ENCODE assay signal across 27 mouse cellular contexts in the genomic region with DNA sequence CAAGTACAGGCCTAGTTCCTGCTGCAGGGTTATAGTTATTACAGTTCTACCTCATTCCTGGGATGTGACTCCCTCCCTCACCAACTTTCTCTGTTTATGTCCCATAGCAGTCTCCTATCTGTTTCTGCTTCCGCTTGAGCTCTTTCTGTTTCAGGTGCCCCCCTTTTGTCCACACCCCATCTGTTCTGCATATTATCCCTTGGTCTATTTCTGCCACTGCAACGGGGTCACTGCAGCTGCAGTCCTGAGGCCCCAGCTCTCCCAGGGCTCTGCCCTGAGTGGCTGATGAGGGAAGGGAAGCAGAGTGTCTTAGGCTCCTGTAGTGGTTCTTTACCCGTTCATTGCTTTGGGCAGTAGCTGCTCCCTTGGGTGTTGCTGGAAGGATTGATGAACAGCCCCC. TPM values are rescaled to one million over a fixed set of nuclear protein-coding genes. Genes with fewer than 3 reads are reported as not detected.
DNase-seq lines count a peak whose midpoint lies in the region; ATAC-seq and TF ChIP-seq lines count a peak whose summit lies in the region.
"Had no signal": no experiment of that assay in that cellular context is flagged by ENCODE, and none has a peak within 500 bp of the region (broad histone marks: within the 10 kb centered on the region; RNA-seq: fewer than 3 reads in every experiment).

No protein-coding gene starts in this region.

- no peak overlapping the region for H3K4me2 ChIP-seq in heart, embryonic 15.5 days
- no peak overlapping the region for H3K4me2 ChIP-seq in neural tube, embryonic 14.5 days (ENCODE audit: low read depth, low read length)
- no peak overlapping the region for H3K4me2 ChIP-seq in neural tube, embryonic 15.5 days
- no peak overlapping the region for H3K4me2 ChIP-seq in liver, embryonic 14.5 days (ENCODE audit: low read depth)
- no peak overlapping the region for H3K4me2 ChIP-seq in kidney, embryonic 16.5 days (replicated peaks; ENCODE audit: low read depth, low read length)
- H3K4me2 ChIP-seq: hindbrain, embryonic 15.5 days; limb, embryonic 12.5 days; midbrain, embryonic 12.5 days had no signal

- intact Hi-C loops in heart, postnatal 10 days (cut with DNase I): no loop called here

- H3K9me3 ChIP-seq in heart, embryonic 15.5 days (replicated peaks): no peaks in the 10 kb centered on the region
- H3K9me3 ChIP-seq in neural tube, embryonic 14.5 days (ENCODE audit: control insufficient read depth, low read length): no peaks in the 10 kb centered on the region
- H3K9me3 ChIP-seq in neural tube, embryonic 15.5 days (replicated peaks): no peaks in the 10 kb centered on the region
- H3K9me3 ChIP-seq in liver, embryonic 14.5 days (ENCODE audit: control insufficient read depth, low read length): no peaks in the 10 kb centered on the region
- no peaks in the 10 kb centered on the region for H3K9me3 ChIP-seq in kidney, embryonic 16.5 days (ENCODE audit: low read length)
- H3K9me3 ChIP-seq: forebrain, embryonic 10.5 days; hindbrain, embryonic 15.5 days; limb, embryonic 12.5 days; midbrain, embryonic 12.5 days had no signal

- TF ChIP-seq EP300 in liver, embryonic 14.5 days (IDR thresholded peaks at IDR 0.05; ENCODE audit: low read depth): no peak

- no peaks in the 10 kb centered on the region for H3K36me3 ChIP-seq in heart, embryonic 15.5 days
- no peaks in the 10 kb centered on the region for H3K36me3 ChIP-seq in neural tube, embryonic 14.5 days (ENCODE audit: control insufficient read depth, insufficient read depth, low read length)
- no peaks in the 10 kb centered on the region for H3K36me3 ChIP-seq in neural tube, embryonic 15.5 days
- H3K36me3 ChIP-seq in liver, embryonic 14.5 days (replicated peaks; ENCODE audit: control insufficient read depth, insufficient read depth, low read depth): peaks cover 2% of the 10 kb centered on the region
- no peaks in the 10 kb centered on the region for H3K36me3 ChIP-seq in kidney, embryonic 16.5 days (ENCODE audit: insufficient read depth, low read length)
- H3K36me3 ChIP-seq: hindbrain, embryonic 15.5 days had no signal

- H3K27ac ChIP-seq in heart, embryonic 15.5 days: no peak overlapping the region
- H3K27ac ChIP-seq in neural tube, embryonic 14.5 days (ENCODE audit: low read depth, low read length): no peak overlapping the region
- H3K27ac ChIP-seq in neural tube, embryonic 15.5 days (replicated peaks): no peak overlapping the region
- H3K27ac ChIP-seq in liver, embryonic 14.5 days: peak overlapping the region; percentile 91
- H3K27ac ChIP-seq in kidney, embryonic 16.5 days (ENCODE audit: low read length): no peak overlapping the region
- H3K27ac ChIP-seq: forebrain, embryonic 10.5 days; heart, adult 2 months; hindbrain, embryonic 15.5 days; limb, embryonic 12.5 days; midbrain, embryonic 12.5 days had no signal

- WGBS in heart, embryonic 15.5 days: 38% methylated on average over 3 of the region's 3 CpGs
- WGBS in neural tube, embryonic 14.5 days: 43% methylated on average over 3 of the region's 3 CpGs
- whole genome bisulfite sequencing in neural tube, embryonic 15.5 days: 33% methylated on average over 3 of the region's 3 CpGs
- 33% methylated on average over 3 of the region's 3 CpGs for WGBS in liver, embryonic 14.5 days (ENCODE audit: insufficient replicate concordance)
- WGBS in kidney, embryonic 16.5 days: 73% methylated on average over 3 of the region's 3 CpGs

- no peak for ATAC-seq in heart, embryonic 15.5 days (replicated peaks; ENCODE audit: insufficient number of reproducible peaks, insufficient read depth, low FRiP score, low read depth)
- ATAC-seq in neural tube, embryonic 14.5 days (ENCODE audit: low read depth): 0 out of 2 replicates have a peak, but pooled peaks have one; percentile 23
- ATAC-seq in neural tube, embryonic 15.5 days (ENCODE audit: low FRiP score): no peak
- no peak for ATAC-seq in liver, embryonic 14.5 days (ENCODE audit: insufficient read depth)
- ATAC-seq in kidney, embryonic 16.5 days (ENCODE audit: low FRiP score, low TSS enrichment): no peak
- ATAC-seq: activated CD4-positive, CD25-positive, alpha-beta regulatory T cell, adult 4 months; intestine, postnatal 0 days had no signal

- no peak for DNase-seq in heart, postnatal 10 days
- DNase-seq in liver, embryonic 14.5 days (ENCODE audit: low read depth in 3 of 3, low spot score in 3 of 3): no peak
- DNase-seq in right cerebral cortex, postnatal 36 days (ENCODE audit: low spot score in 2 of 2): no peak
- DNase-seq: adrenal gland, adult 8-10 months; B cell, adult 2 months; cerebellum, adult 18-20 months; gastrocnemius, postnatal 36 days; heart, adult 2 months; kidney, postnatal 4 days; lung, adult 2 months had no signal

- no peak for TF ChIP-seq CTCF in liver, embryonic 14.5 days (IDR thresholded peaks at IDR 0.05; ENCODE audit: low read depth)

- H3K4me1 ChIP-seq in heart, embryonic 15.5 days (replicated peaks): peaks cover 55% of the 10 kb centered on the region
- no peaks in the 10 kb centered on the region for H3K4me1 ChIP-seq in neural tube, embryonic 14.5 days (ENCODE audit: control insufficient read depth, insufficient read depth, low read length)
- H3K4me1 ChIP-seq in neural tube, embryonic 15.5 days: peaks cover 16% of the 10 kb centered on the region; the same call in 1 of the 2 replicates
- peaks cover 88 to 90% of the 10 kb centered on the region in 2 experiments for H3K4me1 ChIP-seq in liver, embryonic 14.5 days (replicated peaks; ENCODE audit: control insufficient read depth in 2 of 2, insufficient read depth in 2 of 2, low read length in 1 of 2)
- H3K4me1 ChIP-seq in kidney, embryonic 16.5 days (ENCODE audit: insufficient read depth, low read length): no peaks in the 10 kb centered on the region

- no peak overlapping the region for H3K4me3 ChIP-seq in heart, embryonic 15.5 days
- H3K4me3 ChIP-seq in neural tube, embryonic 14.5 days (ENCODE audit: low read depth, low read length): no peak overlapping the region
- no peak overlapping the region for H3K4me3 ChIP-seq in neural tube, embryonic 15.5 days (replicated peaks)
- no peak overlapping the region for H3K4me3 ChIP-seq in liver, embryonic 14.5 days (ENCODE audit: insufficient read depth in 1 of 2, low read depth in 2 of 2, low read length in 2 of 2)
- no peak overlapping the region for H3K4me3 ChIP-seq in kidney, embryonic 16.5 days (ENCODE audit: low read length)
- H3K4me3 ChIP-seq: forebrain, embryonic 10.5 days; heart, adult 2 months; hindbrain, embryonic 15.5 days; limb, embryonic 12.5 days; midbrain, embryonic 12.5 days had no signal

- H3K27me3 ChIP-seq in heart, embryonic 15.5 days: no peaks in the 10 kb centered on the region
- no peaks in the 10 kb centered on the region for H3K27me3 ChIP-seq in neural tube, embryonic 14.5 days (ENCODE audit: control insufficient read depth, insufficient read depth, low read length)
- H3K27me3 ChIP-seq in neural tube, embryonic 15.5 days (replicated peaks): no peaks in the 10 kb centered on the region
- H3K27me3 ChIP-seq in liver, embryonic 14.5 days (ENCODE audit: control insufficient read depth, insufficient read depth, low read length): no peaks in the 10 kb centered on the region
- no peaks in the 10 kb centered on the region for H3K27me3 ChIP-seq in kidney, embryonic 16.5 days (ENCODE audit: insufficient read depth, low read length)
- H3K27me3 ChIP-seq: hindbrain, embryonic 15.5 days; limb, embryonic 12.5 days; midbrain, embryonic 12.5 days had no signal

- H3K9ac ChIP-seq in heart, embryonic 15.5 days: 0 out of 2 replicates have a peak overlapping the region, but pooled peaks have one; percentile 6
- no peak overlapping the region for H3K9ac ChIP-seq in neural tube, embryonic 14.5 days (replicated peaks; ENCODE audit: low read depth, low read length)
- H3K9ac ChIP-seq in neural tube, embryonic 15.5 days (replicated peaks): no peak overlapping the region
- H3K9ac ChIP-seq in liver, embryonic 14.5 days (replicated peaks): no peak overlapping the region
- H3K9ac ChIP-seq in kidney, embryonic 16.5 days (replicated peaks; ENCODE audit: low read length): no peak overlapping the region
- H3K9ac ChIP-seq: hindbrain, embryonic 15.5 days; limb, embryonic 12.5 days; midbrain, embryonic 12.5 days had no signal

RNA-seq across cellular contexts. Expression of gene Bcl11a, which starts 55.6 kb away (rescaled TPM):
- polyA plus RNA-seq in heart, embryonic 15.5 days (2015; fragmentation: Nextera tagmentation; extraction: Ambion mirVana): 14.0 and 15.5 TPM in 2 replicates
- 1 to 10 TPM; 4.4 to 7.4 TPM for total RNA-seq in heart, postnatal 10 days (2021)
- 143 and 145 TPM in 2 replicates for polyA plus RNA-seq in neural tube, embryonic 14.5 days (2014; fragmentation: Nextera tagmentation; extraction: Ambion mirVana)
- polyA plus RNA-seq in neural tube, embryonic 15.5 days (2015; fragmentation: Nextera tagmentation; extraction: Ambion mirVana): 85.1 and 102 TPM in 2 replicates
- 10.9 and 13.0 TPM in 2 replicates for polyA plus RNA-seq in liver, embryonic 14.5 days (2012; rRNA removed)
- 29.4 and 33.0 TPM in 2 replicates for polyA plus RNA-seq in liver, embryonic 14.5 days (2014; fragmentation: Nextera tagmentation; extraction: Ambion mirVana)
- polyA plus RNA-seq in kidney, embryonic 16.5 days (2015; fragmentation: Nextera tagmentation; extraction: Ambion mirVana): 2.8 and 3.1 TPM in 2 replicates

RNA-seq across cellular contexts. Expression of gene A830031A19Rik, which starts 58.6 kb away (rescaled TPM):
- not detected in 2 replicates for polyA plus RNA-seq in heart, embryonic 15.5 days (2015; fragmentation: Nextera tagmentation; extraction: Ambion mirVana)
- total RNA-seq in heart, postnatal 10 days (2021): not detected
- polyA plus RNA-seq in neural tube, embryonic 14.5 days (2014; fragmentation: Nextera tagmentation; extraction: Ambion mirVana): not detected in 2 replicates
- polyA plus RNA-seq in neural tube, embryonic 15.5 days (2015; fragmentation: Nextera tagmentation; extraction: Ambion mirVana): not detected in 2 replicates
- not detected in 2 replicates for polyA plus RNA-seq in liver, embryonic 14.5 days (2012; rRNA removed)
- polyA plus RNA-seq in liver, embryonic 14.5 days (2014; fragmentation: Nextera tagmentation; extraction: Ambion mirVana): not detected in 2 replicates
- not detected in 2 replicates for polyA plus RNA-seq in kidney, embryonic 16.5 days (2015; fragmentation: Nextera tagmentation; extraction: Ambion mirVana)
- total RNA-seq: adrenal gland, adult 8-10 months; gastrocnemius, postnatal 36 days; heart, adult 2 months; megakaryocyte, adult 5-6 weeks had no signal
- polyA plus RNA-seq: activated CD4-positive, CD25-positive, alpha-beta regulatory T cell, adult 4 months; embryonic facial prominence, embryonic 11.5 days; forebrain, embryonic 10.5 days; heart, adult 2 months; heart, postnatal 0 days; hindbrain, embryonic 15.5 days; intestine, postnatal 0 days; kidney, embryonic 14.5 days; limb, embryonic 12.5 days; lung, adult 2 months; midbrain, embryonic 12.5 days; small intestine, adult 2 months; testis, adult 2 months; urinary bladder, adult 2 months had no signal
